Mouse (Mus musculus) kidney, embryonic 14.5 days (tissue): ENCODE measurements around the gene Mmgt2. TPM values are rescaled to one million over a fixed set of nuclear protein-coding genes. Genes with fewer than 3 reads are reported as not detected.

Experiments used
- ATAC-seq: fragments of 200-750 bp; cut with Nextera tagmentation; 2 replicates; pipeline ENCODE4 v1.8.0; 2017; ENCODE audit warnings: moderate number of reproducible peaks, mild to moderate bottlenecking, moderate TSS enrichment, moderate library complexity; ENCODE audit not compliant: low FRiP score, low TSS enrichment
- H3K27ac ChIP-seq: fragments of 300-500 bp; sonication (generic); 2 replicates; pipeline ENCODE4 v1.5.1; 2014; ENCODE audit warnings: low read depth, mild to moderate bottlenecking, low read length, moderate library complexity, mixed read lengths
- H3K27me3 ChIP-seq: fragments of 300-500 bp; sonication (generic); 2 replicates; pipeline ENCODE4 v1.6.1; 2014; ENCODE audit warnings: mild to moderate bottlenecking, low read length; ENCODE audit not compliant: control insufficient read depth, insufficient read depth
- H3K36me3 ChIP-seq: fragments of 300-500 bp; sonication (generic); 2 replicates; pipeline ENCODE4 v1.6.1; 2014; ENCODE audit warnings: low read length, mixed read lengths; ENCODE audit not compliant: control insufficient read depth, insufficient read depth
- H3K4me1 ChIP-seq: fragments of 300-500 bp; sonication (generic); 2 replicates; pipeline ENCODE4 v1.6.1; 2014; ENCODE audit warnings: low read length, mixed read lengths; ENCODE audit not compliant: control insufficient read depth, insufficient read depth
- H3K4me2 ChIP-seq: fragments of 300-500 bp; sonication (generic); replicated peaks from 2 replicates; pipeline ENCODE4 v1.6.1; 2014; ENCODE audit warnings: low read depth, mild to moderate bottlenecking, low read length
- H3K4me3 ChIP-seq: fragments of 300-500 bp; sonication (generic); 2 replicates; pipeline ENCODE4 v1.5.1; 2014; ENCODE audit warnings: mild to moderate bottlenecking, low read length
- H3K9ac ChIP-seq: fragments of 300-500 bp; sonication (generic); 2 replicates; pipeline ENCODE4 v1.6.1; 2014; ENCODE audit warnings: low read depth, mild to moderate bottlenecking, low read length, moderate library complexity
- H3K9me3 ChIP-seq: fragments of 300-500 bp; sonication (generic); 2 replicates; pipeline ENCODE4 v1.6.1; 2016; ENCODE audit warnings: low read length; ENCODE audit not compliant: control insufficient read depth
- whole genome bisulfite sequencing: fragments of 180-500 bp; shearing (Covaris S2); extraction: QIAGEN DNeasy Blood & Tissue Kit; methylation state at CpG from one replicate; pipeline ENCODE4 v1.1.7; 2014; 5-methylcytosine and 5-hydroxymethylcytosine counted together
- polyA plus RNA-seq: library from polyadenylated mRNA; unstranded; fragments of >200 nt; fragmentation: Nextera tagmentation; extraction: Ambion mirVana; gene quantifications from 2 replicates; pipeline ENCODE4 v1.2.1, GENCODE M21; 2014

Gene Mmgt2
- polyA plus RNA-seq, 1 experiment from 2014 or later: 63.8 TPM

DNA sequence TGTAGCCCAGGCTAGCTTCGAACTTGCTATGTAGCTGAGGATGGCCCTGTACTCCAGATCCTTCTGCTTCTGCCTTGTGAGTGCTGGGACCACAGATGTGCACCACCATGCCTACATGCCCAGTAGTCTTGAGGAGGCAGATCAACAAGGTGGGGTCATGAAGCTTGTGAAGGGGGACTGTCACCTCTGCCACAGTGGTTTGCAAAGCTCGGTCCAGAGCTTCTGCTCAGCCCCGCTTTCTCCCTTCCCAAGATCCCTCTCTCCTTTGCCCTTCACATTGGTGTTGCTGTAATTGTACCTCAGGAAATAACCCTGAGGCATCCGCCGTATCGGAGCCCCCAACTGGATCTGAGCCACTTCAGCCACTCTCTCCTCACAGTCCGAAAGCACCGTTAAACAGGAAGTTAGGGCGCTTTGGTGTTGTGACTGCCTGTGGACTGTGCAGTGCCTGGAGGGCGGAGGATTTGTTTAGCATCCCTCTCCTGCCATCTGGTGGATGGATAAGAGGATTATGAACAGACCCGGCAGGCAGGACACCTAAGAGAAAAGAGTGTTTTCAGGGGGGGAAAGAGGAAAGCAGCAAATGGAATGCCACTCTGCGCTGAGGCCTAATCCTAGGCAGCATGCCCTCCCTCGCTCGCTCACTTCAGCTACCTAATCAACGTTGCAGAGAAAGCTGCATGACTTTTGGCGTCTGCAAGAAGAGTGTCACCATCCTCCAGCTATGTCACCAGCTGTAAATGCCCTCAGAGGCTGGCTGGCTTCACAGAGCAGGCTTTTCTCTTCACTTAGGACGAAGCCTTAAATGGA, 27.2 kb downstream of the Mmgt2 start:
- Histone ChIP-seq H3K4me2 (peak overlapping the region; percentile 42), H3K4me3 (peak overlapping the region; percentile 19; the same call in 1 of the 2 replicates), H3K4me1 (no peaks in the 10 kb centered on the region), H3K36me3 (no peaks in the 10 kb centered on the region), H3K9me3 (no peaks in the 10 kb centered on the region), H3K9ac (peak overlapping the region; percentile 57), H3K27me3 (no peaks in the 10 kb centered on the region), H3K27ac (no peak overlapping the region)
- 18% methylated on average over 17 of the region's 17 CpGs for WGBS
- ATAC-seq: peak; percentile 94

DNA sequence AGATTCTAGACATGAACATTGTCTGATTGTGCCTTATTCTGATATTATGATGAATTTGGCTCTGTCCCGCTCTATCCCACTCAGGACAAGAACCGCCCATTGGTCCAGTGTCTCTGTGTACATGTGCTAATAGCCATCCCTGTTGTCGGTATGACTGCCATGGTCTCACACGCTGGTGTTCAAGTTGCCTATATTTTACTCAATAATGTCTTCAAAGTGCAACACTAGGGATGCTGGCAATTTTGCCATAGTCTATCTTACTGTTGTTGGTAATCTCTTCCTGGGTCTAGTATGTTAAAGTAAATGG, 27.8 kb downstream of the Mmgt2 start:
- no peaks in the 10 kb centered on the region for H3K27me3 ChIP-seq
- no peak overlapping the region for H3K4me2 ChIP-seq
- ATAC-seq: peak; percentile 13; the same call in 1 of the 2 replicates
- no peaks in the 10 kb centered on the region for H3K9me3 ChIP-seq
- no peak overlapping the region for H3K27ac ChIP-seq
- WGBS: 91% methylated on average over 4 of the region's 4 CpGs
- H3K9ac ChIP-seq: no peak overlapping the region
- H3K4me1 ChIP-seq: no peaks in the 10 kb centered on the region
- H3K4me3 ChIP-seq: no peak overlapping the region
- no peaks in the 10 kb centered on the region for H3K36me3 ChIP-seq

- no peaks in the 10 kb centered on the region for H3K9me3 ChIP-seq
- H3K4me1 ChIP-seq: no peaks in the 10 kb centered on the region
- H3K9ac ChIP-seq: no peak overlapping the region
- no peaks in the 10 kb centered on the region for H3K27me3 ChIP-seq
- no peaks in the 10 kb centered on the region for H3K36me3 ChIP-seq
- ATAC-seq: no peak
- no peak overlapping the region for H3K4me3 ChIP-seq
- WGBS: 67% methylated on average over 7 of the region's 7 CpGs
- H3K4me2 ChIP-seq: no peak overlapping the region
- no peak overlapping the region for H3K27ac ChIP-seq
Observed at GRCm38 (mm10) chr11:62678778-62679354, 30.4 kb downstream of the Mmgt2 start.

GRCm38 (mm10) chr11:62679954-62680353, 31.5 kb downstream of the Mmgt2 start:
- no peak overlapping the region for H3K27ac ChIP-seq
- H3K4me1 ChIP-seq: no peaks in the 10 kb centered on the region
- no peaks in the 10 kb centered on the region for H3K27me3 ChIP-seq
- no peak for ATAC-seq
- H3K4me3 ChIP-seq: no peak overlapping the region
- H3K9ac ChIP-seq: no peak overlapping the region
- WGBS: 78% methylated on average over 4 of the region's 4 CpGs
- no peaks in the 10 kb centered on the region for H3K9me3 ChIP-seq
- no peaks in the 10 kb centered on the region for H3K36me3 ChIP-seq
- H3K4me2 ChIP-seq: no peak overlapping the region

DNA sequence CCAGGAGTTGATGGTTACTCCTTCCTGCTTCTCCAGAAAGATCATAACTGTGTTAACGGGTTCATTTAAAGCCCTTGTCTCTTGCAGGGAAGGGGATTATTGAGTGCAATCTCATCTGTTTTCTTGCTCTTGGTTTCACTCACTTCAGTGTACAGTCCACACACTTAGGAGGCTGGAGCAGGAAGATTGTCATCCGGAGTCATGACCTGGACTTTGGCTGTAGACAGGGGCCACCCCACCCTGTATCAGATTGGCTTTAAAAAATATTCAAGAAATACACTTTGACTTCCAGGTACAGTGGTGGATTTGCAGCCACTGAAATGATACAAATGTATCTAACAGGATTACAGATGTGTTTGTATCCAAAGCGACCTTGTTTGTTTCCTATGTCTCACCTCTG, 43.1 kb downstream of the Mmgt2 start:
- WGBS: 89% methylated on average over 3 of the region's 3 CpGs
- no peak for ATAC-seq
- no peak overlapping the region for H3K4me3 ChIP-seq

DNA sequence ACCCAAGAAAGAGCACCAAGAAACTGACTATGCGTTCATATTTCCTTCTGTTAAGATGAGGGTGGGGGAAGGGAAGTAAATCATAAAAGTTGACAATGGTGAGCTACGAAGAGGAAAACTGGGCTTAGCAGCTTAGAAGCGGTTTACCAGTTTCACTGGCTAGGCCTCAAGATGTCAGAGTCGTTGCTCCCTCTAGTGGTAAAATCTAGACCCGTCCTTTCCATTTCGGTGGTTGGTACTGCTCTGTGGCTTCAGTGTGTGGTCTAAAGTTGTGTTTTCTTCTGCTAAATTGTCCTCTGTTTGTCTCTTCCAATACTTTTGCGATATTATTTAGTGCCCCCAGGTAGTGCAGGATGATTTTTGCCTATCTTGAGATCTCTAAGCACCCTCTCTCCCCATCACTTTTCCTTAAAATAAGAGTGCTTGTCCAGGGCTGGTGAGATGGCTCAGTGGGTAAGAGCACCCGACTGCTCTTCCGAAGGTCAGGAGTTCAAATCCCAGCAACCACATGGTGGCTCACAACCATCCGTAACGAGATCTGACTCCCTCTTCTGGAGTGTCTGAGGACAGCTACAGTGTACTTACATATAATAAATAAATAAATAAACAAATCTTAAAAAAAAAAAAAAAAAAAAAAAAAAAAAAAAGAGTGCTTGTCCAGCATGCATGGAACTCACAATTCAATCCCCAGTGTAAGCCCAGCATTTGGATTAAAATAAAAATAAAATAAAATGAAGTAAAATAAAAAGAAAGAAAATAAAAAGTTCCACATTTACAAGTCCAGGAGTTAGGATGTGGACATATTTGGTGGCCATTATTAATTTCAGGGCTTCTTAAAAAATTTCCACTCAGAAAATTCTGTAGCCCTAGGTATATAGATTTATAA, 45.1 kb downstream of the Mmgt2 start:
- ATAC-seq: peak; percentile 90
- Histone ChIP-seq H3K4me2 (no peak overlapping the region), H3K9ac (no peak overlapping the region), H3K27me3 (no peaks in the 10 kb centered on the region), H3K9me3 (no peaks in the 10 kb centered on the region), H3K4me3 (no peak overlapping the region), H3K36me3 (no peaks in the 10 kb centered on the region), H3K27ac (no peak overlapping the region), H3K4me1 (no peaks in the 10 kb centered on the region)
- WGBS: 23% methylated on average over 9 of the region's 11 CpGs

More for the DNA sequence above, 43.1 kb downstream of the Mmgt2 start:
- no peaks in the 10 kb centered on the region for H3K27me3 ChIP-seq
- no peak overlapping the region for H3K27ac ChIP-seq
- H3K9ac ChIP-seq: no peak overlapping the region
- H3K36me3 ChIP-seq: no peaks in the 10 kb centered on the region
- no peaks in the 10 kb centered on the region for H3K4me1 ChIP-seq
- no peaks in the 10 kb centered on the region for H3K9me3 ChIP-seq
- H3K4me2 ChIP-seq: no peak overlapping the region

- Histone ChIP-seq H3K4me1 (no peaks in the 10 kb centered on the region), H3K27me3 (no peaks in the 10 kb centered on the region), H3K4me2 (no peak overlapping the region), H3K27ac (no peak overlapping the region), H3K36me3 (no peaks in the 10 kb centered on the region), H3K4me3 (no peak overlapping the region), H3K9ac (no peak overlapping the region), H3K9me3 (no peaks in the 10 kb centered on the region)
- WGBS: 93% methylated on average over 8 of the region's 8 CpGs
- no peak for ATAC-seq
Observed at GRCm38 (mm10) chr11:62695126-62695525, 46.7 kb downstream of the Mmgt2 start.

GRCm38 (mm10) chr11:62699749-62700148, 51.3 kb downstream of the Mmgt2 start:
- Histone ChIP-seq H3K4me1 (no peaks in the 10 kb centered on the region), H3K9me3 (no peaks in the 10 kb centered on the region), H3K4me3 (no peak overlapping the region), H3K36me3 (no peaks in the 10 kb centered on the region), H3K27me3 (no peaks in the 10 kb centered on the region), H3K4me2 (no peak overlapping the region), H3K27ac (no peak overlapping the region), H3K9ac (no peak overlapping the region)
- WGBS: 68% methylated on average over 4 of the region's 4 CpGs
- ATAC-seq: no peak

- no peak for ATAC-seq
- Histone ChIP-seq H3K9me3 (no peaks in the 10 kb centered on the region), H3K27ac (no peak overlapping the region), H3K9ac (no peak overlapping the region), H3K4me1 (no peaks in the 10 kb centered on the region), H3K4me2 (no peak overlapping the region), H3K4me3 (no peak overlapping the region), H3K36me3 (no peaks in the 10 kb centered on the region), H3K27me3 (no peaks in the 10 kb centered on the region)
- 83% methylated on average over 1 of the region's 1 CpGs for WGBS
Observed at GRCm38 (mm10) chr11:62701218-62701617, 52.8 kb downstream of the Mmgt2 start.
